Mouse (Mus musculus): ENCODE measurements at regions not wholly inside any gene's neighbourhood (a gene's known extent, or its start where the extent isn't known, plus 50 kb on each side); places are given as distances from the start of the nearest gene placed in this dataset.
A peak's percentile ranks its signal among the peaks of the same experiment; 100 is the strongest.

- Histone ChIP-seq H3K36me3 (ENCODE audit: insufficient read depth, low read length) (no peaks in the 10 kb centered on the region), H3K9me3 (ENCODE audit: low read length) (peaks cover 35% of the 10 kb centered on the region), H3K27me3 (ENCODE audit: insufficient read depth, low read length) (no peaks in the 10 kb centered on the region), H3K4me3 (replicated peaks; ENCODE audit: low read length) (no peak overlapping the region), H3K4me1 (replicated peaks; ENCODE audit: low read depth, low read length) (no peaks in the 10 kb centered on the region)
- TF ChIP-seq POU5F1 (IDR thresholded peaks at IDR 0.05; ENCODE audit: borderline replicate concordance, low read length): no peak
These were observed 96.9 kb upstream of the Ust start for GRCm38 (mm10) chr10:8615452-8616025.

GRCm38 (mm10) chr10:8589871-8590533 is 71.4 kb upstream of the Ust start:
- no peaks in the 10 kb centered on the region for H3K27me3 ChIP-seq (ENCODE audit: insufficient read depth, low read length)
- TF ChIP-seq CTCF (conservative IDR thresholded peaks at IDR 0.05; ENCODE audit: low read length) (no peak), NANOG (IDR thresholded peaks at IDR 0.05; ENCODE audit: borderline replicate concordance, low read length) (no peak), POU5F1 (IDR thresholded peaks at IDR 0.05; ENCODE audit: borderline replicate concordance, low read length) (no peak)
- no peak overlapping the region for H3K4me3 ChIP-seq (replicated peaks; ENCODE audit: low read length)
- no peaks in the 10 kb centered on the region for H3K4me1 ChIP-seq (replicated peaks; ENCODE audit: low read depth, low read length)
- peaks cover 13% of the 10 kb centered on the region; the same call in 1 of the 2 replicates for H3K9me3 ChIP-seq (ENCODE audit: low read length)
- no peaks in the 10 kb centered on the region for H3K36me3 ChIP-seq (ENCODE audit: insufficient read depth, low read length)

GRCm38 (mm10) chr10:8589106-8589505 is 70.5 kb upstream of the Ust start:
- TF ChIP-seq NANOG (IDR thresholded peaks at IDR 0.05; ENCODE audit: borderline replicate concordance, low read length): no peak
- TF ChIP-seq CTCF (conservative IDR thresholded peaks at IDR 0.05; ENCODE audit: low read length): no peak
- no peak for TF ChIP-seq POU5F1 (IDR thresholded peaks at IDR 0.05; ENCODE audit: borderline replicate concordance, low read length)
- Histone ChIP-seq H3K4me1 (replicated peaks; ENCODE audit: low read depth, low read length) (no peaks in the 10 kb centered on the region), H3K27me3 (ENCODE audit: insufficient read depth, low read length) (no peaks in the 10 kb centered on the region), H3K36me3 (ENCODE audit: insufficient read depth, low read length) (no peaks in the 10 kb centered on the region), H3K4me3 (replicated peaks; ENCODE audit: low read length) (no peak overlapping the region), H3K9me3 (ENCODE audit: low read length) (peaks cover 18% of the 10 kb centered on the region; the same call in 1 of the 2 replicates)

GRCm38 (mm10) chr10:8584389-8584908 is 65.8 kb upstream of the Ust start:
- Histone ChIP-seq H3K27me3 (ENCODE audit: insufficient read depth, low read length) (no peaks in the 10 kb centered on the region), H3K9me3 (ENCODE audit: low read length) (peaks cover 23% of the 10 kb centered on the region; the same call in 1 of the 2 replicates), H3K4me1 (replicated peaks; ENCODE audit: low read depth, low read length) (peaks cover 10% of the 10 kb centered on the region; the same call in 1 of the 2 replicates), H3K36me3 (ENCODE audit: insufficient read depth, low read length) (no peaks in the 10 kb centered on the region), H3K4me3 (replicated peaks; ENCODE audit: low read length) (no peak overlapping the region)
- TF ChIP-seq POU5F1 (IDR thresholded peaks at IDR 0.05; ENCODE audit: borderline replicate concordance, low read length): no peak
- peak; percentile 53; the same call in 1 of the 2 replicates for TF ChIP-seq NANOG (IDR thresholded peaks at IDR 0.05; ENCODE audit: borderline replicate concordance, low read length)
- no peak for TF ChIP-seq CTCF (conservative IDR thresholded peaks at IDR 0.05; ENCODE audit: low read length)

GRCm38 (mm10) chr10:8583552-8584388 is 65.1 kb upstream of the Ust start:
- peaks cover 23% of the 10 kb centered on the region; the same call in 1 of the 2 replicates for H3K9me3 ChIP-seq (ENCODE audit: low read length)
- H3K4me1 ChIP-seq (replicated peaks; ENCODE audit: low read depth, low read length): peaks cover 10% of the 10 kb centered on the region; the same call in 1 of the 2 replicates
- H3K4me3 ChIP-seq (replicated peaks; ENCODE audit: low read length): no peak overlapping the region
- TF ChIP-seq NANOG (IDR thresholded peaks at IDR 0.05; ENCODE audit: borderline replicate concordance, low read length): no peak
- no peak for TF ChIP-seq CTCF (conservative IDR thresholded peaks at IDR 0.05; ENCODE audit: low read length)
- no peak for TF ChIP-seq POU5F1 (IDR thresholded peaks at IDR 0.05; ENCODE audit: borderline replicate concordance, low read length)
- H3K27me3 ChIP-seq (ENCODE audit: insufficient read depth, low read length): no peaks in the 10 kb centered on the region
- H3K36me3 ChIP-seq (ENCODE audit: insufficient read depth, low read length): no peaks in the 10 kb centered on the region

GRCm38 (mm10) chr10:8580298-8580697 is 61.7 kb upstream of the Ust start:
- TF ChIP-seq NANOG (IDR thresholded peaks at IDR 0.05; ENCODE audit: borderline replicate concordance, low read length) (no peak), CTCF (conservative IDR thresholded peaks at IDR 0.05; ENCODE audit: low read length) (no peak), POU5F1 (IDR thresholded peaks at IDR 0.05; ENCODE audit: borderline replicate concordance, low read length) (no peak; the same call in 1 of the 2 replicates)
- H3K36me3 ChIP-seq (ENCODE audit: insufficient read depth, low read length): no peaks in the 10 kb centered on the region
- no peaks in the 10 kb centered on the region for H3K27me3 ChIP-seq (ENCODE audit: insufficient read depth, low read length)
- H3K4me3 ChIP-seq (replicated peaks; ENCODE audit: low read length): peak overlapping the region; percentile 74
- peaks cover 12% of the 10 kb centered on the region; the same call in 1 of the 2 replicates for H3K9me3 ChIP-seq (ENCODE audit: low read length)
- peaks cover 10% of the 10 kb centered on the region; the same call in 1 of the 2 replicates for H3K4me1 ChIP-seq (replicated peaks; ENCODE audit: low read depth, low read length)

- Histone ChIP-seq H3K4me1 (replicated peaks; ENCODE audit: low read depth, low read length) (peaks cover 10% of the 10 kb centered on the region; the same call in 1 of the 2 replicates), H3K4me3 (replicated peaks; ENCODE audit: low read length) (no peak overlapping the region), H3K36me3 (ENCODE audit: insufficient read depth, low read length) (no peaks in the 10 kb centered on the region), H3K27me3 (ENCODE audit: insufficient read depth, low read length) (no peaks in the 10 kb centered on the region), H3K9me3 (ENCODE audit: low read length) (no peaks in the 10 kb centered on the region)
- TF ChIP-seq CTCF (conservative IDR thresholded peaks at IDR 0.05; ENCODE audit: low read length) (no peak), POU5F1 (IDR thresholded peaks at IDR 0.05; ENCODE audit: borderline replicate concordance, low read length) (no peak), NANOG (IDR thresholded peaks at IDR 0.05; ENCODE audit: borderline replicate concordance, low read length) (no peak)
These were observed 59.2 kb upstream of the Ust start for GRCm38 (mm10) chr10:8577642-8578356.
